Mouse (Mus musculus): ENCODE results near the gene Apobec2. TPM values are rescaled to one million over a fixed set of nuclear protein-coding genes. Genes with fewer than 3 reads are reported as not detected.

Apobec2 gene
- total RNA-seq (2023): 2.9 TPM

DNA sequence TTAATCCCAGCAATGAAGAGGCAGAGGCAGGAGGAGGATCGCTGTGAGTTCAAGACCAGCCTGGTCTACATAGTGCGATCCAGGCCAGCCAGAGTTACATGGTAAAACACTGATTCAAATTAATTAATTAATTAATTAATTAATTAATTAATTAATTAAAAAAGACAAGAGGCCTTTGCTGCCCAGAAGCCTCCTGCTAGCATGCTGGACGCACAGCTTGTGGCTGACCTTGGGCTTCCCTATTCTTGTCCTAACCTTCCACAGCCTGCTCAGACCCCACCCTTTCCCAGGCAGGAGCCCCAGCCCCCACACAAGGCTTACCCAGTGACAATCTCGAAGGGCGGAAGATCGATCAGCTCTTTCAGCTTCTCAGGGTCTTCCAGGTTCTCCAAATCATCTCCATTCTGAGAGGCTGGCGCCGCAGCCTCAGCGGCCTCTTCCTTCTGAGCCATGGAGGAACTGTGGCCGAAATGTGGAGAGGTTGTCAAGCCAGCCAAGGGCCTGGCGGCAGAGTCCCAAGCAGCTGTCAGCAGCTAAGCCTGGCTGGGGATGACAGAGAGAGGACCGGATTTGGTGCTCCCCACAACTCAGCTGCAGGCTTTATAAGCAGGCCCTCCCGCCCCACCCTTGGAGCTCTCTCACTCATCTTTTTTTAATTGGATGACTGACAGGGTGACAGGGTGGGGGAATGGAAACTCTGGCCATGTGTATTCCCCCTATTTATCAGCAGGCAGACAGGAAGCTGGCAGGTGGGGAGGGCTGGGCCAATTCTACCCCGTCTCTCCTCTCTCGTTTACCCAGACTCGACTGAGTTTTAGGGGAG is at the start of gene Apobec2:
Gene Apobec2 (minus strand): TSS at position 773 of the 823 bp plus-strand sequence.

DNA sequence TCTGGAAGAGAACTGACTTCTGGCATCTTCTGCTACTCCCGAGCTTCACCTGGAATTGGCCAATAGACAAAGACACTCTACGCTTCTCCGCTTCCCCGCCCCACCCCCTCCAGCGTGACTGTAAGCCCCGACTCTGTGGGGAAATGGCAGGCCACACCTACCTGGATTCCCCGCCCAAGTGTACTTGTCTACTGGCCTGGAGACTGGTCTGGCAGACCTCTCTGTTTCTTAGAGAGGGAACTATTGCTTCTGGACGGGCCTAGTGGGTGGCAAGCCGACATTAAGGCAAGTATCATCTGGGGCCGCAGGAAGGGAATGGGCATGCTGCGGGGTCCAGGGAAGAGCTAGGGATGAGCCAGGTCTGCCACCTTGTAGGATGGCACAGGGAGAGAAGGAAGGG is 22.0 kb upstream of the Apobec2 start, which contains the start of gene Unc5cl:
Gene Unc5cl (plus strand): TSS at position 214 of the 400 bp plus-strand sequence.

GRCm38 (mm10) chr17:48451353-48451675 is 18.6 kb upstream of the Apobec2 start, which contains the start of gene Tspo2:
TSS of gene Tspo2 (minus strand) at chr17:48451522.

GRCm38 (mm10) chr17:48409380-48410298 is 23.1 kb downstream of the Apobec2 start, which contains the start of the genes Nfya and Oard1:
TSS of gene Nfya (minus strand) at chr17:48409906.
TSS of gene Oard1 (plus strand) at chr17:48410014.

Other genes starting within 250 kb of the Apobec2 start
- gene Trem1, start 200.2 kb downstream of the Apobec2 start, total RNA-seq (2023): 1.2 TPM
- 0.89 TPM for gene Trem3, start 185.2 kb downstream of the Apobec2 start, total RNA-seq (2023)
- gene Treml4, start 168.6 kb downstream of the Apobec2 start, total RNA-seq (2023): 2.9 TPM
- 78.0 TPM for gene Treml2, start 133.4 kb downstream of the Apobec2 start, total RNA-seq (2023)
- 3.5 TPM for gene B430306N03Rik, start 116.8 kb downstream of the Apobec2 start, total RNA-seq (2023)
- not detected for gene Trem2, start 86.5 kb downstream of the Apobec2 start, total RNA-seq (2023)
- gene Treml1, start 73.0 kb downstream of the Apobec2 start, total RNA-seq (2023): not detected
- 75.1 TPM for gene Nfya, start 23.0 kb downstream of the Apobec2 start, total RNA-seq (2023)
- 28.4 TPM for gene Oard1, start 22.9 kb downstream of the Apobec2 start, total RNA-seq (2023)
- gene Tspo2, start 18.6 kb upstream of the Apobec2 start, total RNA-seq (2023): 1.3 TPM
- 17.2 TPM for gene Unc5cl, start 22.0 kb upstream of the Apobec2 start, total RNA-seq (2023)

All from CD8-positive naive resting alpha-beta T cell, adult 57 days (primary cell).